Mouse (Mus musculus) kidney, embryonic 14.5 days (tissue): ENCODE measurements around the gene Phc2. TPM values are rescaled to one million over a fixed set of nuclear protein-coding genes. Genes with fewer than 3 reads are reported as not detected.

ENCODE experiments used
- ATAC-seq: fragments of 200-750 bp; cut with Nextera tagmentation; 2 replicates; pipeline ENCODE4 v1.8.0; 2017; ENCODE audit warnings: moderate number of reproducible peaks, mild to moderate bottlenecking, moderate TSS enrichment, moderate library complexity; ENCODE audit not compliant: low FRiP score, low TSS enrichment
- H3K27ac ChIP-seq: fragments of 300-500 bp; sonication (generic); 2 replicates; pipeline ENCODE4 v1.5.1; 2014; ENCODE audit warnings: low read depth, mild to moderate bottlenecking, low read length, moderate library complexity, mixed read lengths
- H3K27me3 ChIP-seq: fragments of 300-500 bp; sonication (generic); 2 replicates; pipeline ENCODE4 v1.6.1; 2014; ENCODE audit warnings: mild to moderate bottlenecking, low read length; ENCODE audit not compliant: control insufficient read depth, insufficient read depth
- H3K36me3 ChIP-seq: fragments of 300-500 bp; sonication (generic); 2 replicates; pipeline ENCODE4 v1.6.1; 2014; ENCODE audit warnings: low read length, mixed read lengths; ENCODE audit not compliant: control insufficient read depth, insufficient read depth
- H3K4me1 ChIP-seq: fragments of 300-500 bp; sonication (generic); 2 replicates; pipeline ENCODE4 v1.6.1; 2014; ENCODE audit warnings: low read length, mixed read lengths; ENCODE audit not compliant: control insufficient read depth, insufficient read depth
- H3K4me2 ChIP-seq: fragments of 300-500 bp; sonication (generic); replicated peaks from 2 replicates; pipeline ENCODE4 v1.6.1; 2014; ENCODE audit warnings: low read depth, mild to moderate bottlenecking, low read length
- H3K4me3 ChIP-seq: fragments of 300-500 bp; sonication (generic); 2 replicates; pipeline ENCODE4 v1.5.1; 2014; ENCODE audit warnings: mild to moderate bottlenecking, low read length
- H3K9ac ChIP-seq: fragments of 300-500 bp; sonication (generic); 2 replicates; pipeline ENCODE4 v1.6.1; 2014; ENCODE audit warnings: low read depth, mild to moderate bottlenecking, low read length, moderate library complexity
- H3K9me3 ChIP-seq: fragments of 300-500 bp; sonication (generic); 2 replicates; pipeline ENCODE4 v1.6.1; 2016; ENCODE audit warnings: low read length; ENCODE audit not compliant: control insufficient read depth
- WGBS: fragments of 180-500 bp; shearing (Covaris S2); extraction: QIAGEN DNeasy Blood & Tissue Kit; methylation state at CpG from one replicate; pipeline ENCODE4 v1.1.7; 2014; 5-methylcytosine and 5-hydroxymethylcytosine counted together
- polyA plus RNA-seq: library from polyadenylated mRNA; unstranded; fragments of >200 nt; fragmentation: Nextera tagmentation; extraction: Ambion mirVana; gene quantifications from 2 replicates; pipeline ENCODE4 v1.2.1, GENCODE M21; 2014

Phc2 gene
- polyA plus RNA-seq, 1 experiment from 2014 or later: 46.6 TPM

GRCm38 (mm10) chr4:128745160-128745559 lies 90.7 kb downstream of the Phc2 start:
- ATAC-seq: no peak
- no peaks in the 10 kb centered on the region for H3K9me3 ChIP-seq
- WGBS: 89% methylated on average over 8 of the region's 8 CpGs
- H3K4me2 ChIP-seq: no peak overlapping the region
- H3K27ac ChIP-seq: no peak overlapping the region
- no peaks in the 10 kb centered on the region for H3K27me3 ChIP-seq
- H3K9ac ChIP-seq: no peak overlapping the region
- peaks cover 79% of the 10 kb centered on the region for H3K36me3 ChIP-seq
- no peak overlapping the region for H3K4me3 ChIP-seq
- H3K4me1 ChIP-seq: peaks cover 3% of the 10 kb centered on the region; the same call in 1 of the 2 replicates

GRCm38 (mm10) chr4:128747614-128748270 lies 93.2 kb downstream of the Phc2 start:
- no peak overlapping the region for H3K4me2 ChIP-seq
- peaks cover 100% of the 10 kb centered on the region for H3K36me3 ChIP-seq
- H3K9me3 ChIP-seq: no peaks in the 10 kb centered on the region
- no peak overlapping the region for H3K27ac ChIP-seq
- H3K4me1 ChIP-seq: no peaks in the 10 kb centered on the region
- H3K4me3 ChIP-seq: no peak overlapping the region
- no peaks in the 10 kb centered on the region for H3K27me3 ChIP-seq
- no peak for ATAC-seq
- H3K9ac ChIP-seq: no peak overlapping the region
- WGBS: 93% methylated on average over 22 of the region's 22 CpGs

- Histone ChIP-seq H3K9me3 (no peaks in the 10 kb centered on the region), H3K27ac (no peak overlapping the region), H3K4me2 (no peak overlapping the region), H3K4me1 (no peaks in the 10 kb centered on the region), H3K4me3 (no peak overlapping the region), H3K27me3 (no peaks in the 10 kb centered on the region), H3K36me3 (peaks cover 100% of the 10 kb centered on the region), H3K9ac (no peak overlapping the region)
- WGBS: 93% methylated on average over 7 of the region's 7 CpGs
- ATAC-seq: no peak
Observed at GRCm38 (mm10) chr4:128748309-128748708, 93.8 kb downstream of the Phc2 start.

GRCm38 (mm10) chr4:128751006-128751405 lies 96.5 kb downstream of the Phc2 start:
- no peak for ATAC-seq
- no peak overlapping the region for H3K4me2 ChIP-seq
- peaks cover 85% of the 10 kb centered on the region for H3K36me3 ChIP-seq
- 61% methylated on average over 5 of the region's 5 CpGs for WGBS
- H3K9me3 ChIP-seq: no peaks in the 10 kb centered on the region
- no peaks in the 10 kb centered on the region for H3K4me1 ChIP-seq
- no peak overlapping the region for H3K27ac ChIP-seq
- H3K27me3 ChIP-seq: no peaks in the 10 kb centered on the region
- H3K4me3 ChIP-seq: no peak overlapping the region
- H3K9ac ChIP-seq: no peak overlapping the region

- Histone ChIP-seq H3K4me2 (no peak overlapping the region), H3K27me3 (no peaks in the 10 kb centered on the region), H3K9ac (no peak overlapping the region), H3K36me3 (peaks cover 73% of the 10 kb centered on the region), H3K4me3 (no peak overlapping the region), H3K9me3 (no peaks in the 10 kb centered on the region), H3K27ac (no peak overlapping the region), H3K4me1 (no peaks in the 10 kb centered on the region)
- WGBS: 89% methylated on average over 13 of the region's 13 CpGs
- ATAC-seq: no peak
Observed at GRCm38 (mm10) chr4:128752031-128752757, 97.7 kb downstream of the Phc2 start.

GRCm38 (mm10) chr4:128753571-128753970 lies 99.1 kb downstream of the Phc2 start:
- no peak for ATAC-seq
- H3K27ac ChIP-seq: no peak overlapping the region
- no peaks in the 10 kb centered on the region for H3K27me3 ChIP-seq
- WGBS: 86% methylated on average over 7 of the region's 7 CpGs
- no peaks in the 10 kb centered on the region for H3K9me3 ChIP-seq
- no peak overlapping the region for H3K4me3 ChIP-seq
- H3K36me3 ChIP-seq: peaks cover 59% of the 10 kb centered on the region
- H3K9ac ChIP-seq: no peak overlapping the region
- H3K4me2 ChIP-seq: no peak overlapping the region
- no peaks in the 10 kb centered on the region for H3K4me1 ChIP-seq

- H3K4me2 ChIP-seq: no peak within 1 kb of the TSS
- no peak within 1 kb of the TSS for H3K9ac ChIP-seq
- H3K4me1 ChIP-seq: no peaks in the 10 kb centered on the region
- WGBS: 52% methylated on average over 3 of the region's 3 CpGs
- H3K27me3 ChIP-seq: no peaks in the 10 kb centered on the region
- no peak within 1 kb of the TSS for H3K27ac ChIP-seq
- H3K4me3 ChIP-seq: no peak within 1 kb of the TSS
- H3K9me3 ChIP-seq: no peaks in the 10 kb centered on the region
- peaks cover 44% of the 10 kb centered on the region for H3K36me3 ChIP-seq
- ATAC-seq: no peak
Observed at GRCm38 (mm10) chr4:128755064-128755463, 100.6 kb downstream of the Phc2 start, which contains the start of gene A3galt2. TSS of gene A3galt2 (plus strand) at chr4:128755364.

- Histone ChIP-seq H3K9me3 (no peaks in the 10 kb centered on the region), H3K36me3 (peaks cover 36% of the 10 kb centered on the region), H3K4me3 (no peak overlapping the region), H3K4me2 (no peak overlapping the region), H3K27me3 (no peaks in the 10 kb centered on the region), H3K4me1 (no peaks in the 10 kb centered on the region), H3K9ac (no peak overlapping the region), H3K27ac (no peak overlapping the region)
- peak; percentile 17; the same call in 1 of the 2 replicates for ATAC-seq
- WGBS: 82% methylated on average over 7 of the region's 7 CpGs
Observed at GRCm38 (mm10) chr4:128755900-128756299, 101.4 kb downstream of the Phc2 start.

- Histone ChIP-seq H3K9ac (no peak overlapping the region), H3K4me2 (no peak overlapping the region), H3K4me1 (no peaks in the 10 kb centered on the region), H3K27ac (no peak overlapping the region), H3K4me3 (no peak overlapping the region), H3K27me3 (no peaks in the 10 kb centered on the region), H3K9me3 (peaks cover 4% of the 10 kb centered on the region; the same call in 1 of the 2 replicates), H3K36me3 (peaks cover 3% of the 10 kb centered on the region; the same call in 1 of the 2 replicates)
- no peak for ATAC-seq
- WGBS: 56% methylated on average over 5 of the region's 5 CpGs
Observed at GRCm38 (mm10) chr4:128759214-128759613, 104.7 kb downstream of the Phc2 start.
